Mouse (Mus musculus): ENCODE measurements around the gene Susd1. TPM values are rescaled to one million over a fixed set of nuclear protein-coding genes. Genes with fewer than 3 reads are reported as not detected.

The Susd1 gene
- total RNA-seq, 2 experiments from 2014 or later, result 5.5 to 7.3 TPM

DNA sequence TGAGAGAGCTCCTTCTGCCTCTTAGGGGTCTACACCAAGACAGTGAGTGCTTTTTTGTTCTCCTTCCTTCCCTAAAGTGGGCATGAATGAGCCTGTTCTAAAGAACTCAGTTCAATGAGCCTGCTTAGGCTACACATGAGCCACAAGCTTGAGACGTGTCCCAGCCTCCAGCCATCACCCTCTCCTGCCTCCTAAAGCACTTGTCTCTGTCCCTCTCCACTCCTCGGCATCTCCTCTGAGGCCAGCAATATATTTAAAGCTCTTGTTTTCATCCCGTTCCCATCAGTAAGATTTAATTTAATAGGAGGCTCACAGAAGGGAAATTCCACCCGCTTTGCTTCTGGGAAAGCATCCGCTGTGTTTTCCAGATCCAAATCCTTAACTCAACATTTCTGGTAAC lies 98.4 kb downstream of the Susd1 start:
- no peak for DNase-seq

DNA sequence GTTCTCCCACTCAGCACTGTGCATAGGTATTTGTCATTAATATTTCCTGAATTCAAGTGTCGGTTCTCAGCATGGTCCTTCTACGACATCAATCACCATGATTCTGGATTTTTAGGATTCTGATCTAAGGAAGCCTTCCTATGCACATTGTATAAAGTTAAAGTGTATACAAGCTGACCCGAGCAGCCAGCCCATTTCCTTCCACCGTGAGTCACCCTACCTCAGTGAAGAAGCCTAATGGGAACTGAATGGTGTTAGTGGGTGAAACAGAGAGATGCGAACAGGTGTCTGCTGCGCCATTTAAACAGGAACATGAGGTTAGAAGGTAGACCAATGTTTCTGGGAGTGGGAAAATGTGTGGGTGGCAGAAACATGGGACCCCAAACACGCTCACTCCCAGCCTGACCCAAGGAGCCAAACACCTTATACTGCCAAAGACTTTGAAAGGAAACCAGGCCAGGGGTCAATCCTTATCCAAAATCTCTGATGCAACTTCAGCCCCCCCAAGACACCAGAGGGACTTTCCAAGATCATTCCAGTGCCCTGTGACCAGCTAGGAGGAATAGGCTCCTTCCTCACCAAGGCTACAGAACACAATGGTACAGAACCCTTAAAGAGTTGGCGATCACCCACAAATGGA lies 99.4 kb downstream of the Susd1 start:
- DNase-seq, result no peak

DNA sequence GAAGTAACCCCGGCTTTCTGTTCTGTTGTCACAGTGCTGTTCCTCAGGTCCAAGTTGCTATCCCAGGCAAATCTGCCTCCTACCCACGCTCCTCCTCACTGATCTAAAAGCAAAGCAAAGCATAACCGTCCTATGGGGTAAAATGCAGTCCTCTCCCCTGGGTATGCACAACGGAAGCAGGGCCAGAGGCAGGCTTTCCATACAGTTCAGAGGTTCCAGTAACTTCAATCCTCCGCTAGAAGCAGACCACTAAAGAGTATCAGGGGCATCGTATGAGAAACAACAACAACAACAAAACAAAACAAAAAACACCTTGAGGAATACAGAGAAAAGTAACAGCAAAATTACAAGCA lies 100.9 kb downstream of the Susd1 start:
- no peak for DNase-seq

DNA sequence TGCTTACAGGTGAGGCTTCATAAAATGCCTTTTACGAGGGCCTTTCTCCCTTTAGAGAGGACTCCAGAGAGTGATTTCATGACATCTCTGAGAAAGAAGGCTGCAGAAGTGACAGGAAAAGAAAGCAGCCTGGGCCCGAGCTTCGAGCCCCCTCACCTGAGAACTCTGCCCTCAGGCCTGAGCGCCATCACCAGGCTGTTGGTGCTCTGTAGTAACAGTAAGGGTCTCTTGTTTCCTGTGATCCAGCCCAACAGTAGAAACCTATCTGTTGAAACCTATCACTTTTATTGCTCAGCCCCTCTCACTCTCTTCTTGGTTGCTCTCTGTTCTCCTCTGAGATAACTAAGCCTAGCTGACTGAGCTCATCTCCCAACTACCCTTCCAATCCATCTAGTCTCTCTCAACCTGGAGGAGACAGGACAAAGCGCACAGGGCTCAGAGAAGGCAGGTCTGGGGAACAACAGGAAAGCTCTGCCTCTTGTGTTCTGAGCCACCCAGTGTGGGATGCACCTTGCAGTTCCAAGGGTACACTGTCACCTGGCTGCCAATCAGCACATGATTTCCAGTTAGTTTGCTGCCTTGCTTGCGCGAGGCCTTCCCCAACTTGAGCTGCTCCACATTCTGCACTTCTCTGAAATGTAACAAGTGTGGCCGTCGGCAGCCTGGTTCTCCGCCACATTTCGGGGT lies 101.4 kb downstream of the Susd1 start:
- DNase-seq, result no peak

DNA sequence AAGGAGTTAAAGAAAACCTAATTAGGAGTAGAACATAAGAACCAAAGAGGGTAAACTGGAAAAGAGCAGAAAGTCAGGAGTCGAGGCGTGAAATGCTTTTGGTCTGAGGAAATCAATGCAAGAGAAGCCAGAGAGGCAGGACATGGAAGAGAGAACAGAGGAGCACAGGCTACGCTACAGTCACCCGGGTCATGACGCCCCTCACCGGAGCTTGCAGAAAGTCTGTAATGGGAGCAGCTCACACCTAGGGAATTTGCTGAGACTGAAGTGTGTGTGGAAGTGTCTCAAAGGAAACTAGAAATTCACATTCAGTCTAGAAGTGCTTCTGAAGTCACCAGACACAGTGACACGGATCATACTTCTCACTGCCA lies 102.0 kb downstream of the Susd1 start:
- no peak for DNase-seq

DNA sequence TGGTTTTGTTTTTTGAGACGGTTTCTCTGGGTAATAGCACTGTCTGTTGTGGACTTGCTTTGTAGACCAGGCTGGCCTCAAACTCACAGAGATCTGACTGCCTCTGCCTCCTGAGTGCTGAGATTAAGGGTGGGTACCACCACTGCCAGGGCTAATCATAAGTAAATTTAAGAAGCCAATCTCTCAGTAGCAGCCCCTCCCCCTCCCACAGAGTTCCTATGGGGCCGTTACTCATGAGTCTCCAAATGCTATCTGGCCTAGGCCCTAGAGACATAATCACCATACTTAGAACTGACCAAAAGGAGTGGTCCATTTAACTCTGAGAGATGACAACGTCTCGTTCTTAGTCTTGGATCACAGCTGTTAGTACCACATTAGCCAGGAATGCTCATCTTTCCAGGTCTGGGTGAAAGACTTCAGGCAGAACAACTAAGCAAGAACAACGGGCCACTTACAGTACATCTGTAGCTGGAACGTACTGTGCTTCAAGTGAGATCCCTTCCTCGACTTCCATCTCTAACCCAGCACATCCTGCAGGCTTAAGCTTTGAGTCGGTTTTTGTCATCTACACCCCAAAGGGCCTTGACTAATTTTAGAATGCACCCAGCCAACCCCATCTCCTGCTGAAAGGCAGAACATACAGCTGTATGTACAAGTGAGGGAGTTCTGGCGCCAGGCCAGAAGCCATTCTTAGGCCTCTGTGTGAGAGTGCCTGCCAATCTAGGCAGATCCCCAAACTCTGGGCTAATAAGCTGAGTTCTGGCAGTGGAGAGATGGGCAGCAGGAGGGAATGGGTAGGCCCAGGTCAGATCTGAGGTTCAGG lies 102.6 kb downstream of the Susd1 start:
- DNase-seq, result peak; percentile 63

DNA sequence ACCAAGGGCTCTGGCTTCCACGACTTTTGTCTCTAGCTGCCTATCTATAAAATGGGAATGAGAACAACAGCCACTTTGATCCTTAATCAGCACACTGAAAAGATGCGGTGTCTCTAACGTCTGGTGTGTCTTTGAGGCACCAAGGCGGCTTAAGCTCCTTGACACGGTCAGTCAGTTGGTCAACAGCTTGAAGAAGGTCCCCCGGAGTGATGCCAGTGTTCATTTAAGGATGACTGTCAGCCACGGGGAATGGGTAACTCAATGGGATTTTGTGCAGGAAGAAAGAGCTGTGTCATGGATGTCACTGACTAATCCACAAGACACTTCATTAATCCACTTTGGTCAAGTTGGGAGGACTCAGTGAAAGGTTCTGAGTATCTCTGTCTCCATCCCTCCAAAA lies 103.3 kb downstream of the Susd1 start:
- no peak for DNase-seq

DNA sequence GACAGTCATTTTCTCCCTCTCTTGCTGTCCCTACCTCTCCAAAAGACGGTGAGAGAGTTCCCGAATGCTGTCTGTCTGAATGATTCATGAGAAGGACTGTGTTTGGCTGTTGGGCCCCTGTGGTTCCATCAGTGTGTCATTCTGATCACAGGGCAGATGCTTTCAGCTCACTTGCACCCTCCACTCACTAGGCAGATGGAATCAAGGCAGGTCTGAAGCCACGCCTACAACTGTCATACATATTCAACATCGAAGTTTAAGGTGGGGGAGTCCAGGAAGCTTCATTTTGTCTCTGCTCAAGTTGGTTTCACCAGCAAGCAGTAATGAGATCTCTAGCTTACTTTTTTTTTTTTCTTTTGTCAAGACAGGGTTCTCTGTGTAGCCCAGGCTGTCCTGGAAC lies 104.2 kb downstream of the Susd1 start:
- DNase-seq, result no peak

DNA sequence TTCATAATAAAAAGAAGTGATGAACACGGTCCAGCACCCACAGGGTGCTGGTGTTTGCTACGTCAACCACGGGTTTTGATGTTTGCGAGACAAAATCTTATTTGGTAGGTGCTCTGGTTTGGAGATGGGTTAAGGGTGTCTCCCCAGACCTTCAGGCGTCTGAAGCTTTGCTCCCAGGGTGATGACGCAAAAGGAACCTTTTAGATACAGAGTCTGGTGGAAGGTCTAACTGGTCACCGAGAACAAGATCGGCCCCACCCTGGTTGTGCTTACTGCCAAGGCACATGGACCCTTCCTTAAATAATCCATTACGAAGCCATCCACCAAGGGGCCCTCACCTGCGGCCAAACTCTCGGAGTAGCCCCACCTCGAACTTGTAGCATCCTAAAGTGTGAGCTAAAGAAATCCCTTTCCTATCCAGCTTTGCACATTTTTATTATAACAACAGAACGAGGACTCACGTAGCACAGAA lies 105.0 kb downstream of the Susd1 start:
- DNase-seq, result no peak

DNA sequence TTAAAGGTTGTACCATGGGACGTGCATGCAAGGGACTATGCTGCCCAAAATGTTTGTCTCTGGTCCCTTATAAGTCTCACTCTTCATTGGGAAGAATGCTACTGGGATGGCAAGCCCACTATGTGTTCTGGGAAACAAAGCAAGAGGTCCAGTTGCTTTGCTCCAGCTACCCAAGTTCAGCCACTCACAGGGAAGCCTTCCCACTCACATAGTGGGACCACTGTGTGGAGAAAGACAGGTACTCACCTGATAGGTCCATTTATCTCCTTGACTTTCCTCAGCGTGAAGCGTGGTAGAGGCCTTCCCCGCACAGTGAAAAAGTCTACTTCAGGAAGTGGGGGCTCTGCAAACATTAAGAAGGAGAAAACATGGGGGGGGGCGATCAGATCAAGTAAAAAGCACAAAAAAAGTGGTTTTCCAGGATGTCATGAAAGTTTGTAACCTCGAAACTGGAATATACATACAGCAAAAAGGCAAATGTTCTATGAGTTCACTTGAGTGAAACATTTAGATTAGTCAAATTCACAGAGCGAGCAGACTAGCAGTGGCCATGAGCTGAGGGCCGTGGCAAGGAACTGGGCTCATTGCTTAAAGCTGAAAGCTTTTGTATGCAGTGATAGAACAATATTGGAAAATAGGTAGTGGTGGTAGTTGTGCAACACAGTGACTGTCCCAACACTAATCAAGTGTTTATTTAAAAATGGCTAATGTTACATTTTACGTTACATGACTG lies 105.6 kb downstream of the Susd1 start:
- DNase-seq, result no peak

DNA sequence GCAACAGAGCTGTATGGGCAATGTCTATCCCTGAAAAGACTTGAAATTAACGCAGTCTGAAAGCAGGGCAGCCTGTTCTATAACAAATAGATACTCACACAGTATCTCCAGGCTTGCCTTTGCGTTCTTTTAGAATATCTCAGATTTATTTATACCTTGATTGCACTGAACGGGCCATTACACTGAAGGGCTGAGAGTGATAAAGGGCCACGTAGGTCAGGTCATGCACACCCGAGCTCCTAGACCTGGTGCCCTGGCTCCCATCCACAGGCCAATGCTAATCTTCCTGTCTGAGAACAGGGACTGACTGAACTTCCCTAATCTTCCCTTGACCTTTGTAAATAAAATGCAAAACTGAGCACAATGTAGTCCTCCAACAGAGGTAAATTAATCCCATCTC lies 106.3 kb downstream of the Susd1 start:
- no peak for DNase-seq

DNA sequence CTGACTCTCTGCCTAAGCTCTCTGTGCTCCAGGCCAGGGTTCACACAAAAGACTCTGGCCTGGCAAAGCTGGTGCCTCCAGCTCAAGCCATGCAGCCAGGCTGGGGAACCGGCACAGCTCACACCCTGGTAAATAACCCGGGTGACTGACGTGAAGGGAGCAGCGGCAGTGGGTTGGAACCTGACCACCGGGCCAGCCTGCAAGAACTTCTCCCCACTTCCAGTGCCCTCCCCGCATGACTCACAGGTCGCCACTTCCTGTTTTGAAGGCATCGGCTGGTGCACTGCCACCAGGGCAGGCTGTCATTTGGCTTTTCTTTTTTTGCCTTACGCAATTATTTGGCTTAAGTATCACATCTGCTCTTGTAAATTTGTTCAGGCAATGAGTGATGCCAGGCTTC lies 106.8 kb downstream of the Susd1 start:
- DNase-seq, result peak; percentile 89

DNA sequence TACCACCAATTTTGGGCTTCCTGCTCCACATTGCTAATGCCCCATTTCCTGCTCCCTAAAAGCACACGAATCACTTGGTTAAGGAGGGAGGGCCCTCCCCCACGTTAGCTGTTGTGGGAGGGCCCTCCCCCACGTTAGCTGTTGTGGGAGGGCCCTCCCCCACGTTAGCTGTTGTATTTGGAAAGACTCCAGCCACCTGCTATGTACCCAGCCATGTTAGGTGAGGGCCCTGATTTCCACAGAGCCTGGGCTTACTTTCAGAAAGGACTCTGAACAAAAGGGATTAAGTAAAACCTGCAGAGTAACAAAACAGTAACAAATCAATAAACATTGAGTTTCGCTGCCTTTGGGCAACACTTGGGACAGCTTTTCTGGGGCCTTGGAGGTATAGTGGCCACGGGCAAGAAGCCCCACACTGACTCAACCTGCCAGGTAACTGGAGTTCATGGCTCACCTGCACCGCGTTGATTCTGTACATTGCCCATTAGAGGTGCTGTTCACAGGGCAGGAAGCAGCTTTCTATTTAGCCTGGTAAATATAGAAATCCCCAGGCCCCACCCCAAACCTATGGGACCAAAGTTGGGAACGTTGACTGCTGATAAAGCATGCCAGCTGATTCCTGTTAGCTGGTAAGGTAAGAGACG lies 107.3 kb downstream of the Susd1 start:
- DNase-seq, result no peak

DNA sequence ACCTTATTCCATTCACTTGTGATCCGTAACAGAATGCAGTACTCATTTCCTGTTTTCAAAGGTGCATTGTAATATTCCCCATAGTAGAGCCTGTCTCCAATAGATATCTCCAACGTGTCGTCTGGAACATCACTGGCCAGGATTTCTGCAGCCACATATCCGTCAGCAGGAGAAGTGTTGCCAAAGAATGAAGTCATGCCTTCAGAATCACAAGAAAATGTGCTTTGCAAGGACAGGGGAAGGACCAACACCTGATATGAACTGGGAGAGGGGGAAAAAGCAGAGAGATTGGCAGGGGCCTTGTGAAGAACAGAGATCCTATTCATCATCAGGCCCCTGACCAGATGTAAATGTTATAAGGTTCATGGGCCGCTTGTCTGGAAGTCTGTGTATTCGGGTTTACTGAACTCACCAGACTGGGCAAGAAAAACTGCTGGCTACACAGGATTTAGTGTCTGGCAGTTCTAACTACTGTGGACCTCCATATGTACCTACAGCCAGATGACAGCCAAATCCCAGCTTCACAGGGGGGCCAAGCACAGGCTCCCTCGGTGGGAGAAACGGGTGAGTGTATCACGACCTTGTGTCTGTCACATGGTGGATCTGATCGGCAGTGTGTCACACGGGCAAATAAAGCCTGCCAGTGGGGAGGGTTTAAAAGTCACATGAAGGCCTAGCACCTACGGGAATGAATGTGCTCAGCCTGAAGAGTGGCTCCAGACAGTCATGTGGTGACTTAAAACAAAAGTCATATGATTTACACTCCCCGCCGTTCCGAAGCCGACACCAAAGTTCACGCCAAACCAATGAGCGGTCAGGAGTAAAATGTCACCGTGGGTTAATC lies 108.8 kb downstream of the Susd1 start:
- peak; percentile 43 for DNase-seq

DNA sequence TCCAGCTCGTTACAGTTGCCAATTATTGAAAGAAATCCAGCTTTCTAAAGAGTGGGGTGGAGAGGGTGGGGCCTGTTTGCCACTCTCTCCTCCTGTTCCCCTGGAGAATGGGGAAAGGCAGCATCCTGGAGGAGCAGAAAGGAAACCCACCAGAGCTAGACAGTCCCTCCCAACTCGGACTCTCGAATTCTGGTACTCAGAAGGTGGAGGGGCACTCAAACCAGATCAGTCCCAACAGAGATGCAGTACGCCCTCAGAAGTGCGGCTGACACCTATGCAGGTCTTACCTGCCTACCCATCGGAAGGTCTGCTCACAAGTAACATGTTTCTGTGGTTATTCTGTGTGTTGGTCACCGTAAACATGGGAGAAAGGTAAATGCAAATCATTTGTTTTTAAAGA lies 109.6 kb downstream of the Susd1 start:
- DNase-seq, result no peak

DNA sequence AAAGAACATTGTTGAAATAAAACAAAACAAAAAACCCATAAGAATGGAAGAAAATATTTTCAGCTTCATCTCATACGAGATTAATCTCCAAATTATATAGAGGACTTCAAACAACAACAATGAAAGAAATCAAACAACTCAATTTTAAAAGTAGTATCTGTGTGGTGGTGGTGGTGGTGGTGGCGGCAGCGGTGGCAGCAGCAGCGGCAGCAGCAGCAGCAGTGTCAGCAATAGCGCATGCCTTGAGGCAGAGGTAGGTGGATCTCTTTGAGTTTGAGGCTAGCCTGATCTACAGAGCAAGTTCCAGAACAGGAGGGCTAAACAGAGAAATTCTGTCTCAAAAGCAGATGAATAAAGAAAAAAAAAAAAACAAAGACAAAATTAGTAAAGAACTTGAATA lies 110.4 kb downstream of the Susd1 start:
- no peak for DNase-seq

DNA sequence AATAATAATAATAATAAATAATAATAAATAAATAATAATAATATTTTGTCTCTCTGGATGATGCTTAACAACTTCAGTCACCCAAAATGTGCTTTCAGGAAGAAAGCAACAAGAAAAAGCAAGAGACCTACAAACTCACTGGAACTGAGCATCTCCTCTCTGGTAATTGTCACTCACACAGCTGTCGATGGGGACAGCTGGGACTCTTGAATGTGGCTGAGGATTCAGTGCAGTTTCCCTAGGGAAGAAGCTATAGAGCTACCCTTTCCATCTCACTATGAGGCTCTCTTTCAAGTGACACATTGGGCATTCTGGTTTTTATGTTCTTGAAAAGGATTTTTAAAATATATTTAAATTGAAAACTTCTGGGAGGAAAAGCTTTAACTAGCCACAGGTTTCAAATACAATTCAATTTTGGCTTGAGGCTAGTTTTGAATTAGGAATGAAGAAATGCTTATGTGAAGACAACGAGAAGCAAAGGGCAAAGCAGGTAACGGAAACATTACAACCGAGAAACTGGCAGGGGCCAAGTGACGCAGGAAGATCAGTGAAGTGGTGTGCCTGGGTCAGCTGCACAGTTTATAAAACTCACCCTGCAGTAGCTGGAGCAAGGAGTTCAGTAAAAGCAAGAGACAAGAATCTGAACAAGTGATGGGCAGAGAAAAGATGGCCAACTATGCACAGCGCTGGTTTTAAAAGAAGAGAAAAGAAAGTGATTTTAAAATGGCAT lies 112.2 kb downstream of the Susd1 start:
- DNase-seq, result no peak

DNA sequence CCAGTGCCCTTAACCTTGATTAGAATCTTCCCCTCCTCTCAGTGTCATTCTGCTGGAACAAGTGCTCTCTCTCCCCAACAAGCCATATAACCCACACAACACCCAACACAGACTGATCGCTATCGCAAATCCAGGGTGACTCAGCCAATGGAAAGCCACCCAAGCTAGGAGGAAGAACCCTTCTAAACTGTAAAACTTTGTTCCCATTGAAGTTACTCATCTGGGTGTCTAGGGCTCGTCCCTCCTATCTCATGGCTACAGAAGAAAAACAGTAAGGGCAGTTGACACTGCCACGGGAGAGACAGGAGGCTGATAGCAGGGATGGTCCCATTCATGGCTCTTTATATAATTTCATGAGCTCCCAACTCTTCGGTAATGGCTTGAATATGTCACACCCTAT lies 114.1 kb downstream of the Susd1 start:
- DNase-seq, result no peak

DNA sequence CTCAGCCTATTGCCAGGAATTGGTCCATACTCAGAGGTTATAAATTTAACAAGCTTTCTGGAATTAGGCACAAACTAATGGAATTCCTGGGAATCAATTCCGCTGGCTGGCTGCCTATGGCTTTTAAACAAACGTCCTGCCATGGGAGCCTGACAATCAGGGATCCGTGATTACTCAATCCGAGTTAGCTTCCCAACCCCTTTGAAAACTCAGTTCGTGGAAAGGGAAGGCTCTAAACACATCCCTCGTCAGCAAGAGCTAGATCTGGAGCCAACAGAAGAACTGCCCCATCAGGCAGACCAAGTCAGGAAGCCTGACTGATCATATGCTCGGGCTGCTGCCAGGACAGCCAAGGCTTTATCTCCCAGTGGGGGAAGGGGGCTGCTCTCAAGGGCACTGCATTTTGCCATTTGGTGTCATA lies 115.2 kb downstream of the Susd1 start:
- peak; percentile 26 for DNase-seq

DNA sequence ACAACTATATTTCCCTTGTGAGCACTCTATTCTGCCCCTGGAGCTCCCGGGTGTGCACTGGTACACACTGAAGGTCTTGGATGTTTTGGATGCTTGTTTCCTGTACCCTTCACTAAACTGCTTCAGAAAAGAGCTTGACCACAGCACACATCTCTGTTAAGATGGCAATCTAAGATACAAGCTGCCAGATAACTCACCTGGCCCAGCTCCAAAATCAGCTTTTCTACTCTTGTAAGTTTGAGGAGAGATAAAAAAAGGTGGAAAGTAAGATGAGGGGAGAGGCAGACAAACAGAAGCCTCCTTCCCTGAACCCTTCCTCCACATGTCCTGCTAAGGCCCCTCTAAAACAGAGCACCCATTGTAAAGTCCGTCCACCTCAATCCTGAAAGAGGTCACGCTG lies 115.7 kb downstream of the Susd1 start:
- DNase-seq, result no peak

DNA sequence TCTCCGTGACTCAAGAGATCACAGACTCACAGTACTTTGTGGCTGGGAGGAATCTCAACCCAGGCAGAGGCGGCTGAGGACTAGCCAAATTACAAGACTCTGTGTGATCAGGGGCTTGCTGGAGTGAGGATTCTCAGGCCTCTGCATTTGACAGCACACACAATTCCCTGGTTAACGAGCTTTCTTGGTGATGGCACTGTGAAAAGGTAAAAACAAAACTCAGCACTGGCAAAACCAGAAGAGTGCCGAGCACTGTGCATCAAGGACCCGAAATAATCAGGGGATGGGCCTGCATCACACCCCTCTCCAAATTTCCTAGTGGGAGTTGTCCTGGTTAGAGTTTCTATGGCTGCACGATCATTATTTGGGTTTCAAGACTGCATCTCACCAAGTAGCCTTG lies 116.4 kb downstream of the Susd1 start:
- no peak for DNase-seq
